Mouse (Mus musculus): ENCODE measurements at regions not wholly inside any gene's neighbourhood (a gene's known extent, or its start where the extent isn't known, plus 50 kb on each side); places are given as distances from the start of the nearest gene placed in this dataset.

GRCm38 (mm10) chr3:117501107-117501506 is 73.5 kb upstream of the Plppr5 start:
- TF ChIP-seq CTCF (IDR thresholded peaks at IDR 0.05; ENCODE audit: borderline replicate concordance, insufficient read depth, low read length) (no peak), POLR2A (IDR thresholded peaks at IDR 0.05; ENCODE audit: low read depth, low read length) (no peak)

Measured in embryonic fibroblast, embryonic 13.5 days (primary cell).